Mouse (Mus musculus) cerebellum, postnatal 4 days (tissue): ENCODE results near the gene Fanca.

Source experiments
- DNase-seq, 2 experiments: peaks; one replicate each; pipeline ENCODE4 v3.0.0; 2022; ENCODE audit warnings: low spot score in 2 of 2, mixed read lengths in 1 of 2

The Fanca gene

GRCm38 (mm10) chr8:123318467-123318911 lies at the start of gene Fanca:
TSS of gene Fanca (minus strand) at chr8:123318576.
- peak; percentile 80 to 91 for DNase-seq

- peak; percentile 77 to 86 for DNase-seq
These were observed 42.8 kb upstream of the Fanca start for GRCm38 (mm10) chr8:123361082-123361739.

GRCm38 (mm10) chr8:123353216-123353615 lies 34.8 kb upstream of the Fanca start:
- DNase-seq, result no peak

DNA sequence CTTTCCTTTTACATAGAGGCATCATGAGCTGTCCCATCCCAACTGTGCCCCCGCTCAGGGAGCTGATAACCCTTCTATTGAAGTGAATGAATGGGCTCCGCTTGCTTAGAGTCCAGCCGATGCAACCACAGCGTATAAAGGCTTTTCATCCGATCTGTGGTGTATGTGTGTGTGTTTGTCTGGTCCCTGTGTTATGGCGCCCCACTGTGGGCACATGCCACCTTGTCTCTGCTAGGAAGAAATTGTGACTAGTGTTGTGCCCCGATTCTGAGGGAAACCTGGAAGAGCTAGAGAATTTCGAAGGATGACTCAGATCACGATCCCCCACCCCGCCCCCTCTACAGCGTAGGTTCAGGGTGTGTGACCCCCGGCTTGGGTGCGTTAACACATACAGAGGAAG lies 34.4 kb upstream of the Fanca start:
- peak in 1 of 2 experiments; percentile 53 for DNase-seq

DNA sequence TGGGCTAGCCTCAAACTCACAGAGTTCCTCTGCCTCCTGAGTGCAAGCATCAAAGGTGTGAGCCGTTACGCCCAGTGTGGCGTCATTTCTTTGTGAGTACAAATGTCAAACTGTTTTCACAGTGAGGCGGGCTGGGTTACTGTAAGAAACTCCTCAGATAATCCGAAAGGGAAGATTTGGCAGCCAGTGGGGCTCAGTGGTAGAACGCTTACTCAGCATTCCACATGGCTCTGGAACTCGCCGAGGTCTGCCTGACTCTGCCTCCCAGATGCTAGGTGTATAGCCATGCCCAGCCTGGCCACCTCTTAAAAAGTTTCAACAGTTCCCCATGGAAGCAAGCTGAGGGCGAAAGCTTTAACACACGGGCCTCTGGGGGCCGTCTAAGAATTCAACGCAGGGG lies 33.7 kb upstream of the Fanca start:
- no peak for DNase-seq

DNA sequence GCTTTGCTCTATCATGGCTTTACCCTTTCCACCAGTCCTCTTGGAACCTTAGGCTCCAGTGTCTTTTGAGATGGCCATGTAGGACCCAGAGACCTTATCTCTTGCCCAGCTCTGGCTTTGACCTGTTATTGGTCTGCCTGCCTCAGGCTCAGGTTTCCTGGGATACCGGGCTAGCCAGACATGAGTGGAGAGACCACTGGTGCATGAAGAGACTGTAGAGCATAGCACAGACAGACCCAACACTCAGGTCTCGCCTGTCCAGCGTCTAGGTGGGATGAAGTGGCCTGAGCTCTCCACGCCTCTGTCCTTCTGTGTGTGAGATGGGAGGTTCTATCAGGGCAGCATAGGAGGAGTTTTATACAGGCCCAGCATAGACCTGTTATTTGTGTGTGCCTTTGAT lies 30.7 kb upstream of the Fanca start:
- DNase-seq, result no peak

DNA sequence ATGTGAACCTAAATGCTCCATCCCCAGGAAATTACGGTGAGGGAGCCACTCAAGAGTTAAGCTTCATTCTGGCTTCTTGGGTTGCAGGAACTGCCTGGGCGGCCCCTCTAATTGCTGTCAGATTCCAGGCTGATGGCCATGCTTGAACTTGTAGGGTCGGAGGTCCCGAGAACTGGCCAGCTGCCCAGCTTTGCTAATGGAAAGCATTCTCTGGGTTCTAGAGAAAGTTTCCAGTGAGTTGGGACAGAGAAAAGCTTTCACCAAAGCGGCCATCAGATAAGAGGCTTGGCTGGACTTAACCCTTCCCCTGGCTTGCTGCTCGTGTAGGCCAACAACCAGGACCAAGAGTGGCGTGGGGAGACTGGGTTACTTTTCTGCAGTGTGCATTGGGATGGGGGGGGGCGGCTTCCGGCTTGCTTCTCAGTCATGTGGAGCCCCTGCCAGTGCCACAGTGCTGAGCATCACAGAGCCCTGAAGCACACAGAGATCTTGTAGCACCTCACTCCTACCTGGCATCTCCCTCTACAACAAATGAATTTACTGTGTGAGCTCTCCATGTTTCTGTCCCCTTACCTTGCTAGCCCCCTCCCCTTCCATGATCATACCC lies 30.0 kb upstream of the Fanca start:
- peak in 1 of 2 experiments; percentile 61 for DNase-seq

GRCm38 (mm10) chr8:123347293-123347692 lies 28.9 kb upstream of the Fanca start:
- no peak for DNase-seq

DNA sequence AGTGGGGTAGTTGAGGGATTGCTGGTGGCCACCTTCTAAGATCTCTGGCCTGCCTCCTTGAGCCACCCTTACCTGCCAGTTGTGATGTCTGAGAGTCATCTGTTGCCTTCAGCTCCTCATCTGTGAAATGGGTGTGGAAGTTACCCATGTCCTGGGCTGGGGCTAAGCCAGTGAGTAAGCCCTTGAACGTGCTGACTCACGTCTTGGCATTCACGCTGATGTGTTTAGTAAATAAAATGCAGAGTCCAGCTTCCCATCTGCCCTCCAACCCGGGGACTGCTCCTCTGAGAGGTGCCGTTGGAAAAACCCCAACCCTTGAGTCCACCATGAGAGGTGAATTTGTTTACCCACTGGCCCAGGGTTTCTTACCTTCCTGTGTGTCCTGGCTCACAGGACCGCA lies 27.5 kb upstream of the Fanca start:
- DNase-seq, result no peak

DNA sequence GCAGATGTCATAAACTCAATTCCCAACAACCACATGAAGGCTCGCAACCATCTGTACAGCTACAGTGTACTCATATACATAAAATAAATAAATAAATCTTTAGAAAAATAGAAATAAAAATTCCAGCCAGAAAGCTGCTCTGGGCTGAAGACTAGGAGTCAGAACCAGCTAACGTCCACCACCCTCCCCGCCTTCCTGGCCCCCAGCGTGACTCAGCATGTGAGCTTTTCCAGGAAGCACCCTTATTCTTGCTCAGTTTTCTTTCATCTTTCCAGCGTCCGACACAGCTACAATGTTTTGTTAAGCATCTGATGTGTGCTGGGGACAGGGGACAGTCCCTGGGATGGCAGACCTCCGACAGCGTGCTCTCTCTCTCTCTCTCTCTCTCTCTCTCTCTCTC lies 26.8 kb upstream of the Fanca start:
- no peak for DNase-seq

DNA sequence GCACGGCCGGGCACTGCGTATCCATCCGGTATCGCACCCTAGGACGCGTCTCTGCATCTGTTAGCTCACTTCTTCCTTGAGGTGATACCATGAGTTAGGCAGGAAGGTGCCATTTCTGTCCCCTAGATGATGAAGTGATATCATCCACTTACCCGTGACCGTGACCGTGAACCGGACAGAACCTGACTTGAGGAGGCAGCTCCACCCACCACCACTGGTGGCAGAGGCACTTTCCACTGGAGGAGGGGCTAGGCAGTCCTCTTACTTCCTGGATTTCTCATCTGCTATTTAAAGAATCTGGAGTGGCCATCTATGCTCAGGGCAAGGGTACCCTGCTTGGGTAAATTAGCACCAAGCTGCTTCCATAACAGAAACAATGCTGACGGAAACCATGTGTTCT lies 25.0 kb upstream of the Fanca start:
- DNase-seq, result no peak

- no peak for DNase-seq
These were observed 24.5 kb upstream of the Fanca start for GRCm38 (mm10) chr8:123342911-123343310.

GRCm38 (mm10) chr8:123342253-123342652 lies 23.9 kb upstream of the Fanca start:
- no peak for DNase-seq

DNA sequence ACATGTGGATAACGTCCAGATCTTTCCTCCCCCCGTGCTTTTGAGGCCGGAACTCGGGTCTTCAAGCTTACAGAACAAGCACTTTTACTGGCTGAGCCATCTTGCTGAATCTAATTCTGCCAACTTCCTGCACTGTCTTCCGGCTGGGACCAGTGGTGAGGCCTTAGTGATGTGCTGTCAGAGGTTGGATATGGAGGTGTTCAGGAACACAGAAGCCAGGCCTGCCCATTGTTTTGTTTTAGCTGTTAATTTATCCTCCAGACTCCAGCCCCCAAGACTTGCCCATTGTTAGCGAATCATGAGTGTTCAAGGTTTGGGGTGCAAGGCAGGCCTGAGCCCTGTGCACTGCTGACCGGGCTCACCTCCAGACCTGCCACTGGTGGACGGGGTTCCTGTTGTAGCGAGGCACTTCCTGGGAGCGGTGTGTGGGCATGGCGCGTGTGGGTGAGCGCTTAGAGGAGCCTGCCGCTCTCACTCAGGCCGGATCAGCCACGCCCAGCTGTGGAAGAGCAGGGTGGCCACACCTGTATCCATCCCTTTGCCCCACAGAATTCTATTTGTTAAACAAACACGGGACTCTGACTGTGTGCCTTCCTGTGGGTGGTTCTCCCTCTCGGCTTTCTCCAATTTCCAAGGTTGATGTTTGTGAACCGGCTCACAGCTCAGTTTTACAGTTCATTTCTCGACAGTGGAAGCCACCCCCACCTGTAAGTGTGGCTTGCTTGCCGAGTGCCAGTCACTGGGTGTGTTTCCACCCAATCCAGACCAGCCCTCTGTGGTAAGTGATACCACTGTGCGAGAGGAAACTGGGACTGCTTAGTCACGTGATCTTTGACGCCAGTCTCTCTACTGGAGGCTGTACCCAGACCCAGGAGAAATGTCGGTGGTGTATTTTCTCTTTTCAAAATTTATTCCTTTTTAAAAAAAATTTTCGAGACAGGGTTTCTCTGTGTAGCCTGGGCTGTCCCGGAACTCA lies 23.0 kb upstream of the Fanca start:
- no peak for DNase-seq

- no peak for DNase-seq
These were observed 21.7 kb upstream of the Fanca start for GRCm38 (mm10) chr8:123340071-123340470.

DNA sequence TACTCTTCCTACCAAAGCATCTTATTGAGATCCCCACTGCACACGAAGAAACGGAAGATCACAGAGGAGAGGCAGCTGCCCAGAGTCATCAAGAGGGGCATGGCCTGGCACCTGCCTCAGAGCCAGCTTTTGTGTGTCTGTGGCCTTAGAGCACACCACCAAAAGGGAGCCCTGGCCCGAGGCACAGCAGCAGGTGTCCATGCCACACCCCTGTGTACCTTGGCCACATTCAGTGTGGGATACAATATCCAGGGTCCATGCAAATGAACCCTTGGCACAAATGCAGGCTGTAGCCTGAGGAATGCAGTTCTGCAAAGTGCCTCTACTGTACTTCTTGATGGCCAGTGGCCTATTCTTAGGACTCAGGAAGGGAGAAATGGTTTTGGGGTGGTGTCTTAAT lies 19.1 kb upstream of the Fanca start:
- DNase-seq, result no peak

GRCm38 (mm10) chr8:123334467-123334866 lies 16.1 kb upstream of the Fanca start:
- DNase-seq, result no peak

DNA sequence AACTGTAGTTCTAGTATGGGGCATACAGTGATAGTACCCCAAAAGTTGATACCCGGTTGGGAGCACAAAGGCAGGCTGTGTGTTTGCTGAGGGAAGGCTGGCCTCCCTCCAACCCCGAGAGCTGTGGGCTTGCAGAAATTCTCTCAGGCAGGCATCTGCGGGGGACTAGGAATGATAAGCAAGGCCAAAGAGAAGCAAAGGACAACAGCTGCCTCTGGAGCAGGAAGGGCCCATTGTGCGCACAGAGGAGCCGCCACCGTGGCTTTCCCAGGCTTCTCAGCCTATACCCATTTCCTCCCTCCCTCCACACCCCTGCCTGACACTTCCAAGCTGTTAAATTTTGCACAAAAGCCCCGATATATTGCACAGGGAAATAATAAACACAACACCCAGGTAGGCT lies 15.5 kb upstream of the Fanca start:
- no peak for DNase-seq

GRCm38 (mm10) chr8:123333091-123333587 lies 14.8 kb upstream of the Fanca start:
- peak in 1 of 2 experiments; percentile 27 for DNase-seq

GRCm38 (mm10) chr8:123332262-123333090 lies 14.1 kb upstream of the Fanca start, which contains the start of gene Spire2:
TSS of gene Spire2 (plus strand) at chr8:123332713.
- peak; percentile 61 to 72 for DNase-seq

DNA sequence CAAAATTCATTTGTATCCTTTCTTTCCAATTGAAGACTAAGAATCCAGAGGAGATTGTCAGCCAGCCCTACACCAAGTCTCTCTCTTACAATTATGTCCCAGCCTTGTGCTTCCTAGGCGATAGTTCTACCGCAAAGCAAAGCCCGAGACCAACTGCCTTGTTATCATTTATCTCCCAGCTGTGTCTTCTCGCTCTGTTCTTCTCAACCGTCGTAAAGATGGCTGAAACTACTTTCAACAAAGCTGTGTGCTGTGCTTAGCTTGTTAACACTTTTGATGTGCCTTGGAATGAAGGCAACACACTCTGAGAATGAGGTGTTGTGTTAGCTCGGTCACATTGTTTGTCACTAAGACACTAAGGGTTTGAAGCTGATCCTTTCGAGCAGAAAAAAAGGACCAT lies 13.4 kb upstream of the Fanca start:
- no peak for DNase-seq
